Mouse (Mus musculus) forebrain, postnatal 0 days (tissue): ENCODE data around the gene Dcst2. TPM values are rescaled to one million over a fixed set of nuclear protein-coding genes. Genes with fewer than 3 reads are reported as not detected.
A peak's percentile ranks its signal among the peaks of the same experiment; 100 is the strongest.

Experiments
- ATAC-seq: fragments of 200-750 bp; cut with Nextera tagmentation; 2 replicates; pipeline ENCODE4 v1.8.0; 2017; ENCODE audit warnings: mild to moderate bottlenecking, moderate library complexity
- DNase-seq: peaks from one replicate; pipeline ENCODE4 v3.0.0-alpha.2; 2015
- H3K27ac ChIP-seq: fragments of 300-500 bp; sonication (generic); 2 replicates; pipeline ENCODE4 v1.5.1; 2014; ENCODE audit warnings: low read depth, mild to moderate bottlenecking, antibody characterized with exemption, low read length, moderate library complexity, mixed read lengths
- H3K27me3 ChIP-seq: fragments of 300-500 bp; sonication (generic); 2 replicates; pipeline ENCODE4 v1.6.1; 2014; ENCODE audit warnings: mild to moderate bottlenecking, low read length, mixed read lengths; ENCODE audit not compliant: insufficient read depth
- H3K36me3 ChIP-seq: fragments of 300-500 bp; sonication (generic); 2 replicates; pipeline ENCODE4 v1.6.1; 2014; ENCODE audit warnings: mild to moderate bottlenecking, moderate library complexity; ENCODE audit not compliant: insufficient read depth
- H3K4me1 ChIP-seq: fragments of 300-500 bp; sonication (generic); 2 replicates; pipeline ENCODE4 v1.6.1; 2014; ENCODE audit warnings: antibody characterized with exemption; ENCODE audit not compliant: insufficient read depth
- H3K4me2 ChIP-seq: fragments of 300-500 bp; sonication (generic); 2 replicates; pipeline ENCODE4 v1.6.1; 2014; ENCODE audit warnings: low read depth, mild to moderate bottlenecking, moderate library complexity
- H3K4me3 ChIP-seq: fragments of 300-500 bp; sonication (generic); 2 replicates; pipeline ENCODE4 v1.5.1; 2014; ENCODE audit warnings: low read depth, low read length, mixed read lengths
- H3K9ac ChIP-seq: fragments of 300-500 bp; sonication (generic); 2 replicates; pipeline ENCODE4 v1.6.1; 2014; ENCODE audit warnings: mild to moderate bottlenecking
- H3K9me3 ChIP-seq: fragments of 300-500 bp; sonication (generic); 2 replicates; pipeline ENCODE4 v1.6.1; 2016; ENCODE audit warnings: low read length
- CTCF ChIP-seq: sonication (generic); IDR thresholded peaks from 2 replicates; pipeline ENCODE4 v1.5.1; 2016; ENCODE audit warnings: antibody characterized with exemption, control low read depth, low read depth
- WGBS: fragments of 180-500 bp; shearing (Covaris S2); extraction: QIAGEN DNeasy Blood & Tissue Kit; methylation state at CpG from one replicate; pipeline ENCODE4 v1.1.7; 2014; 5-methylcytosine and 5-hydroxymethylcytosine counted together
- polyA plus RNA-seq: library from polyadenylated mRNA; unstranded; fragments of >200 nt; fragmentation: Nextera tagmentation; extraction: Ambion mirVana; gene quantifications from 2 replicates; pipeline ENCODE4 v1.2.1, GENCODE M21; 2015
- total RNA-seq: library from RNA; depleted of rRNA; stranded (reverse); fragments of >200 nt; gene quantifications from 2 replicates; pipeline ENCODE4 v1.2.3, GENCODE M21; 2014

Gene Dcst2
- total and polyA plus RNA-seq, 2 experiments from 2014 or later, result 0.19 to 0.56 TPM

GRCm38 (mm10) chr3:89416158-89416557 lies 54.4 kb downstream of the Dcst2 start:
- H3K4me1 ChIP-seq, result peaks cover 18% of the 10 kb centered on the region
- no peak for DNase-seq
- H3K36me3 ChIP-seq, result peaks cover 4% of the 10 kb centered on the region; the same call in 1 of the 2 replicates
- no peaks in the 10 kb centered on the region for H3K9me3 ChIP-seq
- no peak for TF ChIP-seq CTCF
- ATAC-seq, result no peak
- no peak overlapping the region for H3K4me2 ChIP-seq
- H3K4me3 ChIP-seq, result no peak overlapping the region
- 95% methylated on average over 8 of the region's 8 CpGs for whole genome bisulfite sequencing
- H3K27me3 ChIP-seq, result no peaks in the 10 kb centered on the region
- H3K9ac ChIP-seq, result no peak overlapping the region
- no peak overlapping the region for H3K27ac ChIP-seq

DNA sequence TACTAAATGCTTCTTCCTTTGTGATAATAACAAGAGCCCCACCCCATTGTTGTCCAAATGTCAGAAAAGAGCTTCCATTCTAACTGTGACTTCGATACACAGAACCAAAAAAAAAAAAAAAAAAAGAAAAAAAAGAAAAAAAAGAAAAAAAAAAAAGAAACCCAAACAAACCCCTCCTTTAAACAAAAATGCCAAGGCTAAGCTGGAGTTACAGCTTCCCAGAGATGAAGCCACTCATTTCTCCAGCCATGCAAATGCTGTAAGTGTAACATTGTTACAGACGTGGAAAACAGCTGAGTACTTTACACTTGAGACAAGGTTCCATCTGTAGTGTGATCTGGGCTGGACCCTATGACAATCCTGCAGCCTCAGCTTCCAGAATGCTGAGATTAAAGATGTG lies 55.4 kb downstream of the Dcst2 start:
- Histone ChIP-seq H3K4me3 (peak overlapping the region; percentile 67), H3K4me2 (peak overlapping the region; percentile 83), H3K9ac (peak overlapping the region; percentile 40; the same call in 1 of the 2 replicates), H3K27me3 (no peaks in the 10 kb centered on the region), H3K9me3 (no peaks in the 10 kb centered on the region), H3K36me3 (peaks cover 4% of the 10 kb centered on the region; the same call in 1 of the 2 replicates), H3K27ac (no peak overlapping the region), H3K4me1 (peaks cover 16% of the 10 kb centered on the region)
- WGBS, result 26% methylated on average over 2 of the region's 2 CpGs
- ATAC-seq (no peak), DNase-seq (no peak)
- no peak for TF ChIP-seq CTCF

GRCm38 (mm10) chr3:89417840-89418169 lies 56.0 kb downstream of the Dcst2 start:
- no peak for DNase-seq
- H3K27ac ChIP-seq, result no peak overlapping the region
- 1% methylated on average over 20 of the region's 20 CpGs for WGBS

DNA sequence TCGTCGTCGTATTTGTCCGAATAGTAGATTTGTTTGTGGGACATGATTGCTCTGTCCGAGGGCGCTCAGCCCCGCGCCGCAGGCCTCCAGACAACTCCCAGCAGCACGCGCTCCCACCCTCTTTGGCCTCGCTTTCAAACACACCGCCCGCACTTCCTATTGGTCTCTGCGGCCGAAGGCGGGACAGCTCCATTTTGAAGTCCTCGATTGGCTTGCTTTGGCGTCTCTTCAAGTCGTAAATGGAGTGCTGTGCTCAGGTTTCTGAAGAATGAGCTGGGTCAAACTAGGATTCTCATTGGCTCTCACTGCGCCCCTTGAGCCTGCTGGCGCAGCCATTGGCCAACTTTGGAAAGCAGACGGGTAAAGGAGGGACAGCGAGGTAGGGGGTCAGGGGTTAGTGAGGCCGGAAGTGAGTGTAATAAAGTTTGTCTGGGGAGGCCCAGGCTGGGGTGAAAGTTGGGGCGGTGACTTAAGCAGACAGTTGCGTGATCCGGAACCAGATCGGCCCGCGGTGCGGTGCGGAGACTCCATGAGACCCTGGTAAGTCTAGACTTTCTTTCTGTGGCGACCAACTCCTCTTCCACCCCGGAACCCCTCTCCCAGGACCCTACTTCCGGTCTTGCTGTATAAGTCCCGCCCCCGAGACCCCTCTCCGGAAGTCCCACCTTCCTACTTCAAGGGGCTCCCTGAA lies 56.5 kb downstream of the Dcst2 start, which contains the start of the genes Cks1b and Shc1:
Gene Cks1b (minus strand): TSS at position 214 of the 691 bp plus-strand sequence.
Gene Shc1 (plus strand): TSS at position 274 of the 691 bp plus-strand sequence.
- Histone ChIP-seq H3K27ac (peak within 1 kb of the TSS; percentile 80), H3K9me3 (no peaks in the 10 kb centered on the region), H3K27me3 (no peaks in the 10 kb centered on the region), H3K9ac (peak within 1 kb of the TSS; percentile 46), H3K36me3 (peaks cover 4% of the 10 kb centered on the region; the same call in 1 of the 2 replicates), H3K4me2 (peak within 1 kb of the TSS; percentile 83), H3K4me1 (peaks cover 16% of the 10 kb centered on the region), H3K4me3 (peak within 1 kb of the TSS; percentile 67)
- peak; percentile 98 for DNase-seq
- TF ChIP-seq CTCF, result no peak
- ATAC-seq, result peak; percentile 94
- WGBS, result 1% methylated on average over 36 of the region's 39 CpGs

More at GRCm38 (mm10) chr3:89417840-89418169, 56.0 kb downstream of the Dcst2 start:
- peak overlapping the region; percentile 67 for H3K4me3 ChIP-seq
- peak overlapping the region; percentile 40 for H3K9ac ChIP-seq
- ATAC-seq, result peak; percentile 56
- no peaks in the 10 kb centered on the region for H3K9me3 ChIP-seq
- H3K36me3 ChIP-seq, result peaks cover 4% of the 10 kb centered on the region; the same call in 1 of the 2 replicates
- no peaks in the 10 kb centered on the region for H3K27me3 ChIP-seq
- peaks cover 16% of the 10 kb centered on the region for H3K4me1 ChIP-seq
- TF ChIP-seq CTCF, result no peak
- peak overlapping the region; percentile 83 for H3K4me2 ChIP-seq

- H3K27me3 ChIP-seq, result no peaks in the 10 kb centered on the region
- TF ChIP-seq CTCF, result no peak
- H3K4me3 ChIP-seq, result peak overlapping the region; percentile 67
- peak overlapping the region; percentile 46 for H3K9ac ChIP-seq
- DNase-seq, result no peak
- H3K27ac ChIP-seq, result peak overlapping the region; percentile 80
- H3K4me2 ChIP-seq, result peak overlapping the region; percentile 83
- H3K9me3 ChIP-seq, result no peaks in the 10 kb centered on the region
- H3K4me1 ChIP-seq, result peaks cover 16% of the 10 kb centered on the region
- H3K36me3 ChIP-seq, result peaks cover 4% of the 10 kb centered on the region; the same call in 1 of the 2 replicates
- WGBS, result 2% methylated on average over 16 of the region's 16 CpGs
- ATAC-seq, result no peak
Observed at GRCm38 (mm10) chr3:89418861-89419250, 57.1 kb downstream of the Dcst2 start.

GRCm38 (mm10) chr3:89419571-89419970 lies 57.8 kb downstream of the Dcst2 start:
- ATAC-seq, result no peak
- H3K4me2 ChIP-seq, result peak overlapping the region; percentile 83
- H3K27ac ChIP-seq, result peak overlapping the region; percentile 80; the same call in 1 of the 2 replicates
- no peaks in the 10 kb centered on the region for H3K27me3 ChIP-seq
- peak overlapping the region; percentile 67 for H3K4me3 ChIP-seq
- WGBS, result 3% methylated on average over 9 of the region's 9 CpGs
- peak overlapping the region; percentile 46 for H3K9ac ChIP-seq
- no peaks in the 10 kb centered on the region for H3K9me3 ChIP-seq
- no peak for TF ChIP-seq CTCF
- DNase-seq, result no peak
- H3K4me1 ChIP-seq, result peaks cover 16% of the 10 kb centered on the region
- peaks cover 5% of the 10 kb centered on the region; the same call in 1 of the 2 replicates for H3K36me3 ChIP-seq

- H3K9me3 ChIP-seq, result no peaks in the 10 kb centered on the region
- ATAC-seq (no peak), DNase-seq (no peak)
- WGBS, result 41% methylated on average over 3 of the region's 3 CpGs
- H3K4me2 ChIP-seq, result peak overlapping the region; percentile 83
- 0 out of 2 replicates have a peak, but pooled peaks cover 2% of the 10 kb centered on the region for H3K36me3 ChIP-seq
- H3K9ac ChIP-seq, result 0 out of 2 replicates have a peak overlapping the region, but pooled peaks have one; percentile 46
- H3K4me1 ChIP-seq, result peaks cover 16% of the 10 kb centered on the region
- TF ChIP-seq CTCF, result no peak
- H3K4me3 ChIP-seq, result peak overlapping the region; percentile 67; the same call in 1 of the 2 replicates
- no peak overlapping the region for H3K27ac ChIP-seq
- H3K27me3 ChIP-seq, result no peaks in the 10 kb centered on the region
Observed at GRCm38 (mm10) chr3:89419981-89420380, 58.2 kb downstream of the Dcst2 start.
